Mouse (Mus musculus): Measurements from ENCODE around the gene Adnp.
A peak's percentile ranks its signal among the peaks of the same experiment; 100 is the strongest.
"Not testable (repeated sequence)": the region's sequence is repeated elsewhere in the genome, so short reads cannot be mapped to it uniquely, and the experiment has no call there.

Adnp gene

DNA sequence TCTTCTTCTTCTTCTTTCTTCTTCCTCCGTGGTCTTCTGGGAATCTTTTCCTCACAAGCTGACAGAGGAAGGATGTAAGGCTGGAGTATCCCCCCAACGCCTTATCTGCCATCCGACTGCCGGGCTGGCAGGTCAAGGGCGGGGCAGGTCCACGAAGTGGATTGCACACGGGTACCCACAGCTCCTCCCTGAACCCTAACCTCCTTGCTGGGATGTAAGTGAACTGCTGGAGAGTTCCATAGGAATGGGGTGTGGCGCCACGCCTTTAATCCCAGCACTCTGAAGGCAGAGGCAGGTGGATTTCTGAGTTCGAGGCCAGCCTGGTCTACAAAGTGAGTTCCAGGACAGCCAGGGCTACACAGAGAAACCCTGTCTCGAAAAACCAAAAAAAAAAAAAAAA is 48.9 kb downstream of the Adnp start:
- not testable (repeated sequence) for DNase-seq (ENCODE audit: low spot score in 2 of 2)

DNA sequence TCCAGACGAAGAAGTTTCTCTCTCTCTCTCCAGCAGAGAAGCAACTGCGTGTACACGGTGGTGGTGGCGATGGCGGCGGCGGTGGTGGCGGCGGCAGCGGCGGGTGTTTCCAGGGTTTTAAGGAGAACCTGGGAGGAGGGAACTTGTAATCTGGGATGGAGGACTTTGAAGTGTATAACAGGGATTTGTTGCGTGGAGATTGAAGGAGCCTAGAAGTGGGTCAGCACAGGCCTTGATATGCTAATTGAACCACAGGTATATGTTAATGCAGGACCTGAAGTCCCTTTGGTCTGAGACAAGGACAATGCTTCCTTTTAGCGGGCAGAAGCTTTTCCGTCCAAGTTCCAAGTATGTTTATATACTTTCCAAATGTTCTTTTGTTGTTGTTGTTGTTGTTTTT is 50.6 kb downstream of the Adnp start:
- DNase-seq (ENCODE audit: low spot score in 2 of 2): no peak

DNA sequence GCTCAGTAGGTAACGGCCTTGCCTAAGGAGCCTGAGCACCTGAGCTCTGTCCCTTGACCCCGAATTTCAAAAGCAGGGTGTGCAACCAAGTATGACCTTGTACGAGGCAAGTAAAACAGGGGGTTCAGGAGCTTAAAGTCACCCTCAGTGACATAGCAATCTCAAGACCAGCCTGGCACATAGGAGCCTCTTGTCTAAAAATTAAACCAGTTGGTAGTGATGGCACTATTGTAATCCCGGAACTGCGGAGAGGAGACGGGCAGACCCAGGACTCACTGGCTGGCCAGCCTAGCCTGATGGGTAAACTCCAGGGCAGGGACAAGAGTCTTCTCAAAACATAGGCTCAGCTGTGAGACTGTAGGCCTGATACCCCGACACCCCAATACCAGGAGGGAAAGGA is 51.2 kb downstream of the Adnp start:
- DNase-seq (ENCODE audit: low spot score in 2 of 2): no peak

DNA sequence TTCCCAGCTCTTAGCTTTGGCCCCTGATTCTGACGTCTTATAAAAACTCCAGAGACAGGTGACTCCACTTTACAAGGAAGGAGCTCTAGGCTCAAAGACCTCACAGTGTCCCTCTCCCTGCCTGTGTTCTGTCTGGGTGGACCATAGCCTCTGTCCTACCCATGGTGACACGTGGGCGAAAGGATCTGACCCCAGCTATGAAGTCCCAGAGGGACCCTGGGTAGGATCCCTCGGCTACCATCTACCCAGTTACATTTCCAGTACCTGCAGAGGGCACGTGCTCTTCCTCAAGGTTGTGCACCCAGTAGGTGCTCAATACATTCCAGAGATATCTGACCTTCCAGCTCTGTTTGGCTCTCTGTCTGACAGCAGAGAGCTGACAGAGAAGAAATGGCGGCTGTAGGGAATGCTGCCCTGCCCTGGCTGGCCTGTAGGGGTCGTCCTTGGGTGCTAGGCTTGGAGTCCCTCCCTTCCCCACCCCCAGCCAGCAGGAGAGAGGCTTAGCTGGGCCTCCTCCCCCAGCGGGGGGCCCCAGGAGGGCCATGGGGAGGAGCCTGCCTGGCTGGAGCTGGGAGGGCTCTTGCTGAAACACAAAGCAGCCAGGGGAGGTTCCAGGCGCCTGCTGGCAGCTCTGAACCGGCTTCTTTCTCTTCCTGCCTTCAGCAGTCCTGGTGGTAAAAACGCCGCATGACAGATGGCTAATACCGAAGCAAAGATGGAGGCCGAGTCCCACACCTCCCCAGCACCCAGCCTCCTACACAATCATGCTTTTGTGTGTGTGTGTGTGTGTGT is 52.6 kb downstream of the Adnp start:
- peak; percentile 69 to 87 for DNase-seq (ENCODE audit: low spot score in 2 of 2)

DNA sequence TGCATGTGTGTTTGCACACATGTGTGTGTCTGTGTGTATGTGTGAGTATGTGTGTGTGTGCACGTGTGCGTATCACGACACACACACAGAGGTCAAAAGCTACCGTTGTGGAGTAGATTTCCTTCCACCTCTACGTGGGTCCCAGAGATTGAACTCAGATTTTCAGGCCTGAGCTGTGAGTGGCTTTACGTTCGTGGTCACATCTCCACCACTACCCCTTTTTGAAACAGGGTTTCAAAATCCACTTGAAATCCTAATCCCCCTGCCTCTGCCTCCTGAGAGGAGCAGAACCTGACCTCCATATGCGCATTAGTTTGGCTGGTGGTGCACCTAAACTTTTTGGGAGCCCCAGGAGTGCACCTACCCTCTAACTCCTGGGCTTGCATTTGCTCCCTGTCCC is 57.7 kb downstream of the Adnp start:
- no peak for DNase-seq (ENCODE audit: low spot score in 2 of 2)

DNA sequence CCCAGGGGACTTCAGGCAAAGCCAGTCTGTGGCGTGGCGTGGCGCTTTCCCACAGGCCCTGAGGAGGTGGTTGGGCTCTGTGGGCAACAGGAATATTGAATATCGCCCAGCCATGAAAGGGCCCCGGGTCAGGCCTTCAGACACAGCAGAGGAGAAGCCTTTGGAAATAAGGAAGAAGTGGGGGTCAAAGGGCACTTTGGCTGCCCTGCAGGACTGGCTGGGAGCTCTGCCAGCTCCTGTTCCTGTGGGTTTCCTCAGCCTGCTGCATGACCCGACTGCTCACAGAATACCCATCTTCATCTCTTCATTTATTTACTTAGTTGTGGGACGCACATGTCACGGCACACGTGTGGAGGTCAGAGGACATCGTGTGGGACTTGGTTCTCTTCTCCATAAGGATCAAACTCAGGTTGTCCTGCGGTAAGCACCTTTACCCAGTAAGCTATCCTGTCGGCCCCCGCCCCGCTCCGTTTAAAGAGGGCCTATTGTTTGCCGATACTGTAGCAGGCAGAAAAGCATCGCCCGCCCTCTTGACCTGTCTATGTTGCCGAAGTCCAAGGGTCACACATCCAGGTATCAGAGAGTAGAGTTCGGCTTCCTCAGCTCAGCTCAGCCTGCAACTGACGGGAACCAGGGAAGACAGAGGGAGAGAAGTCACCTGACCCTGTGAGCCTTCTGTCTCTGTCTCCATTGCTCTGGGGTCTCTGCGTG is 59.0 kb downstream of the Adnp start:
- no peak for DNase-seq (ENCODE audit: low spot score in 2 of 2)

DNA sequence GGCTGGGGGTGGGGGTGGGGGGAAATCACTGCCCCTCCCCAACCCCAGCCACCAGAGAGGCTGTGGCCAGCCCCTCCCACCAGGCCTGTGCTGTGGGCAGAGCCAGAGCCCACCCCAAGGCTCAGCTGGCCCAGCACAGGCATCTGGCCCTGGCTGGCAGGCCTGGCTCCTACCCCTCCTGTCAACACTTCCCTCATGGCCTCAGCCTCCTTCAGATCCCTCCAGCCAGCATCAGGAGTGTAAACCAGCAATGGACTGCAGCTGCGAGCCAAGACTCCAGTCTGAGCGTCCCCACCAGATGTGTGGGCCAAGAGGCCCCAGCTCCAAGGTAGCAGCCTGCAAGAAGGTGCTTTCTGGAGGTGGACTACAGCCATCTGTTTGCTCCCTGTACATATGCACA is 61.5 kb downstream of the Adnp start:
- no peak for DNase-seq (ENCODE audit: low spot score in 2 of 2)

DNA sequence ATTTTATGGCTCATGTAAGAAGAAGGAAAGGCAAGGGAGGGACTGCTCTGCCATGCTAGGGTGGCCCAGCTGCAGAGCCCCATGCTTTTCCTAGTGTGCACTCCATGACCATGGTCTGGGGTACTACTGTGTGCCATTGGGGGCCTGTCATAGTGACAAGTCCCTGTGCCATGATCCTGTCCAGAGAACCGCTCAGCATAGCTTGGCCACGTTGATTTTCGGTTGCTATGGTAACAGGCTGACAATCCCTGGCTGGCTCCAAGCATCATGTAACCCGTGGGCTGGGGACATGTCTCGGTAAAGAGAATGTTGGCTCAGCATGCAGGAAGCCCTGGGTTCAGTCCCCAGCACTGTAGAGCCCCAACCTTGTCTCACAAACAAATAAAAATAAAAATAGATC is 63.1 kb downstream of the Adnp start:
- no peak for DNase-seq (ENCODE audit: low spot score in 2 of 2)

DNA sequence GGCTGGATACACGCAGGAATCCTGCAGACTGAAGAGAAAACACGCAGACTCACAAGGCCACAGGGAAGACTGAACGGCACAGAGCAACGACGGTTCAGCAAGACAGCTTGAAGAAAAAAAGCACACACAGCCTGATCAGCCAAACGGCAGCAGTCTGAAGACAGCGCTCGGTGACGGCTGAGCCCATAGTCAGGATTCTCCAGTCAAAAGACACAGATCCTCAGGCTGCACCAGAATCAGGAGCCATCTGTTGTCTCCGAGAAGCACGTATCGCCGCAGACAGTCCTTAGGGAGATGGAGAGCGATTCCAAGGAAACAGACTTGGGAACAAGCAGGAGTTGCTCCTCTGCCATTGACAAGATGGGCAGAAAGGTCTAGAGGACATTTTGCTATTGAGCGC is 69.8 kb downstream of the Adnp start:
- DNase-seq (ENCODE audit: low spot score in 2 of 2): no peak

Data from spleen, postnatal 10 days (tissue).